In genomic region chr10:22151056-22151862, GRCm38 (mm10) we compare ENCODE assay signal across 10 mouse cellular contexts. TPM values are rescaled to one million over a fixed set of nuclear protein-coding genes. Genes with fewer than 3 reads are reported as not detected.
DNase-seq lines count a peak whose midpoint lies in the region; ATAC-seq and TF ChIP-seq lines count a peak whose summit lies in the region.
"Not testable (repeated sequence)": the region's sequence is repeated elsewhere in the genome, so short reads cannot be mapped to it uniquely, and the experiment has no call there.
"Had no signal": no experiment of that assay in that cellular context is flagged by ENCODE, and none has a peak within 500 bp of the region (broad histone marks: within the 10 kb centered on the region; RNA-seq: fewer than 3 reads in every experiment).

No protein-coding gene starts in this region.

- H3K4me2 ChIP-seq in forebrain, embryonic 11.5 days (ENCODE audit: low read depth, low read length, severe bottlenecking): peak overlapping the region; percentile 36; the same call in 1 of the 2 replicates
- H3K4me2 ChIP-seq in heart, embryonic 14.5 days (ENCODE audit: low read length): peak overlapping the region; percentile 95
- not testable (repeated sequence) for H3K4me2 ChIP-seq in intestine, embryonic 16.5 days (ENCODE audit: low read depth, low read length)
- peak overlapping the region; percentile 34 for H3K4me2 ChIP-seq in limb, embryonic 14.5 days (replicated peaks; ENCODE audit: low read depth, low read length, severe bottlenecking)

- TF ChIP-seq CTCF in bone marrow macrophage, adult 2 months (IDR thresholded peaks at IDR 0.05; ENCODE audit: low read depth, low read length): not testable (repeated sequence)

- peaks cover 33% of the 10 kb centered on the region for H3K27me3 ChIP-seq in forebrain, embryonic 11.5 days (ENCODE audit: control insufficient read depth, insufficient read depth, low read length)
- H3K27me3 ChIP-seq in heart, embryonic 14.5 days (ENCODE audit: control insufficient read depth, insufficient read depth, low read length): peaks cover 26% of the 10 kb centered on the region
- peaks cover 27% of the 10 kb centered on the region for H3K27me3 ChIP-seq in intestine, embryonic 16.5 days (replicated peaks; ENCODE audit: control insufficient read depth, insufficient read depth, low read length)
- H3K27me3 ChIP-seq in limb, embryonic 14.5 days (ENCODE audit: control insufficient read depth, insufficient read depth, low read length): peaks cover 34% of the 10 kb centered on the region
- peaks cover 72% of the 10 kb centered on the region for H3K27me3 ChIP-seq in midbrain, embryonic 10.5 days (ENCODE audit: low read depth, poor library complexity, severe bottlenecking)

- peak overlapping the region; percentile 99 for H3K4me3 ChIP-seq in bone marrow macrophage, adult 2 months (ENCODE audit: insufficient read depth, low read length)
- H3K4me3 ChIP-seq in forebrain, embryonic 11.5 days (ENCODE audit: low read depth, low read length): not testable (repeated sequence)
- H3K4me3 ChIP-seq in heart, embryonic 14.5 days (ENCODE audit: control insufficient read depth in 1 of 2, insufficient read depth in 1 of 2, low read depth in 1 of 2, low read length in 2 of 2): peak overlapping the region; percentile 18 to 76; a peak in 3 of 4 replicates
- 0 out of 2 replicates have a peak overlapping the region, but pooled peaks have one; percentile 7 for H3K4me3 ChIP-seq in intestine, embryonic 16.5 days (ENCODE audit: low read length)
- peak overlapping the region; percentile 21 for H3K4me3 ChIP-seq in limb, embryonic 14.5 days (replicated peaks; ENCODE audit: low read length)
- peak overlapping the region; percentile 77 for H3K4me3 ChIP-seq in midbrain, embryonic 10.5 days

- H3K36me3 ChIP-seq in forebrain, embryonic 11.5 days (ENCODE audit: control insufficient read depth, insufficient read depth, low read length); heart, embryonic 14.5 days (ENCODE audit: control insufficient read depth, insufficient read depth, low read length); intestine, embryonic 16.5 days (ENCODE audit: control insufficient read depth, insufficient read depth, low read length); limb, embryonic 14.5 days (ENCODE audit: control insufficient read depth, insufficient read depth, low read length); midbrain, embryonic 10.5 days: not testable (repeated sequence)

- not testable (repeated sequence) for H3K4me1 ChIP-seq in bone marrow macrophage, adult 2 months (ENCODE audit: control insufficient read depth, insufficient read depth, low read length); forebrain, embryonic 11.5 days (replicated peaks; ENCODE audit: control insufficient read depth, insufficient read depth, low read length); heart, embryonic 14.5 days (ENCODE audit: control insufficient read depth in 2 of 2, insufficient read depth in 2 of 2, low read length in 2 of 2); limb, embryonic 14.5 days (ENCODE audit: control insufficient read depth, insufficient read depth, low read length)
- H3K4me1 ChIP-seq in intestine, embryonic 16.5 days (ENCODE audit: control insufficient read depth, insufficient read depth, low read length): peaks cover 12% of the 10 kb centered on the region
- peaks cover 29% of the 10 kb centered on the region for H3K4me1 ChIP-seq in midbrain, embryonic 10.5 days

- not testable (repeated sequence) for H3K27ac ChIP-seq in bone marrow macrophage, adult 2 months (ENCODE audit: insufficient read depth, low read depth, low read length); forebrain, embryonic 11.5 days (ENCODE audit: low read depth, low read length); heart, embryonic 14.5 days (replicated peaks in 1 of 2; ENCODE audit: control insufficient read depth in 1 of 2, insufficient read depth in 1 of 2, low read depth in 2 of 2, low read length in 2 of 2); intestine, embryonic 16.5 days (ENCODE audit: low read length); limb, embryonic 14.5 days (replicated peaks; ENCODE audit: low read depth, low read length)
- H3K27ac ChIP-seq in midbrain, embryonic 10.5 days (replicated peaks): 0 out of 2 replicates have a peak overlapping the region, but pooled peaks have one; percentile 17

- H3K9ac ChIP-seq in forebrain, embryonic 11.5 days (ENCODE audit: low read length); heart, embryonic 14.5 days (ENCODE audit: low read length); intestine, embryonic 16.5 days (ENCODE audit: low read depth, low read length): not testable (repeated sequence)
- H3K9ac ChIP-seq in limb, embryonic 14.5 days (ENCODE audit: low read depth, low read length, severe bottlenecking): 0 out of 2 replicates have a peak overlapping the region, but pooled peaks have one; percentile 16

- ATAC-seq in forebrain, embryonic 11.5 days (replicated peaks; ENCODE audit: low FRiP score); heart, embryonic 14.5 days (ENCODE audit: insufficient number of reproducible peaks, insufficient read depth, low FRiP score, low read depth); intestine, embryonic 16.5 days; limb, embryonic 14.5 days (ENCODE audit: low FRiP score, low read depth): not testable (repeated sequence)

- not testable (repeated sequence) for H3K9me3 ChIP-seq in forebrain, embryonic 11.5 days (ENCODE audit: control insufficient read depth, low read length); heart, embryonic 14.5 days (ENCODE audit: control insufficient read depth, low read length); intestine, embryonic 16.5 days (ENCODE audit: control insufficient read depth, low read length); limb, embryonic 14.5 days (ENCODE audit: control insufficient read depth, low read length); midbrain, embryonic 10.5 days (replicated peaks)

- under 1% methylated on average over 54 of the region's 55 CpGs for WGBS in forebrain, embryonic 11.5 days
- under 1% methylated on average over 54 of the region's 55 CpGs for WGBS in heart, embryonic 14.5 days
- WGBS in intestine, embryonic 16.5 days: under 1% methylated on average over 53 of the region's 55 CpGs
- WGBS in limb, embryonic 14.5 days: 1% methylated on average over 52 of the region's 55 CpGs
- WGBS in midbrain, embryonic 10.5 days: under 1% methylated on average over 55 of the region's 55 CpGs

- TF ChIP-seq POLR2A in bone marrow macrophage, adult 2 months (IDR thresholded peaks at IDR 0.05; ENCODE audit: borderline replicate concordance, low read depth, low read length); limb, embryonic 14.5 days (IDR thresholded peaks at IDR 0.05; ENCODE audit: borderline replicate concordance, extremely low read depth, insufficient read depth, insufficient read length): not testable (repeated sequence)

- peak; percentile 67 for DNase-seq in forebrain, embryonic 11.5 days (ENCODE audit: low spot score)
- not testable (repeated sequence) for DNase-seq in limb, embryonic 14.5 days (ENCODE audit: low spot score)
- peak; percentile 44 for DNase-seq in midbrain, embryonic 10.5 days (ENCODE audit: low spot score)
- DNase-seq in ovary, postnatal 36 days (ENCODE audit: low spot score): peak; percentile 30
- DNase-seq in thymus, postnatal 4 days: peak; percentile 47

RNA-seq across cellular contexts. Expression of gene E030030I06Rik, which starts 2.2 kb away (rescaled TPM):
- polyA plus RNA-seq in bone marrow macrophage, adult 2 months (2012; ENCODE audit: insufficient read depth, insufficient read length, missing spikeins): 4.0 and 7.5 TPM in 2 replicates
- polyA plus RNA-seq in forebrain, embryonic 11.5 days (2014; fragmentation: Nextera tagmentation; extraction: Ambion mirVana): 18.8 and 22.3 TPM in 2 replicates
- polyA plus RNA-seq in heart, embryonic 14.5 days (2014; fragmentation: Nextera tagmentation; extraction: Ambion mirVana): 12.9 and 20.7 TPM in 2 replicates
- 28.0 and 30.0 TPM in 2 replicates for polyA plus RNA-seq in intestine, embryonic 16.5 days (2015; fragmentation: Nextera tagmentation; extraction: Ambion mirVana)
- 10.6 and 12.3 TPM in 2 replicates for polyA plus RNA-seq in limb, embryonic 14.5 days (2012; rRNA removed)
- polyA plus RNA-seq in limb, embryonic 14.5 days (2014; fragmentation: Nextera tagmentation; extraction: Ambion mirVana): 16.7 and 23.1 TPM in 2 replicates
- 25.1 and 37.3 TPM in 2 replicates for polyA plus RNA-seq in midbrain, embryonic 10.5 days (2016; fragmentation: Nextera tagmentation; extraction: Ambion mirVana)

RNA-seq across cellular contexts. Expression of gene Raet1e, which starts 7.1 kb away (rescaled TPM):
- polyA plus RNA-seq in bone marrow macrophage, adult 2 months (2012; ENCODE audit: insufficient read depth, insufficient read length, missing spikeins): 6.0 and 6.3 TPM in 2 replicates
- polyA plus RNA-seq in forebrain, embryonic 11.5 days (2014; fragmentation: Nextera tagmentation; extraction: Ambion mirVana): 9.0 and 9.1 TPM in 2 replicates
- polyA plus RNA-seq in heart, embryonic 14.5 days (2014; fragmentation: Nextera tagmentation; extraction: Ambion mirVana): 1.6 and 2.7 TPM in 2 replicates
- polyA plus RNA-seq in intestine, embryonic 16.5 days (2015; fragmentation: Nextera tagmentation; extraction: Ambion mirVana): 3.9 and 4.1 TPM in 2 replicates
- 5.5 and 6.2 TPM in 2 replicates for polyA plus RNA-seq in limb, embryonic 14.5 days (2012; rRNA removed)
- polyA plus RNA-seq in limb, embryonic 14.5 days (2014; fragmentation: Nextera tagmentation; extraction: Ambion mirVana): 7.3 and 8.5 TPM in 2 replicates
- 18.3 and 21.8 TPM in 2 replicates for polyA plus RNA-seq in midbrain, embryonic 10.5 days (2016; fragmentation: Nextera tagmentation; extraction: Ambion mirVana)

RNA-seq across cellular contexts. Expression of gene H60b, which starts 7.1 kb away (rescaled TPM):
- polyA plus RNA-seq in bone marrow macrophage, adult 2 months (2012; ENCODE audit: insufficient read depth, insufficient read length, missing spikeins): not detected in 2 replicates
- 0.17 and 0.44 TPM in 2 replicates for polyA plus RNA-seq in forebrain, embryonic 11.5 days (2014; fragmentation: Nextera tagmentation; extraction: Ambion mirVana)
- polyA plus RNA-seq in heart, embryonic 14.5 days (2014; fragmentation: Nextera tagmentation; extraction: Ambion mirVana): 0.19 and 0.75 TPM in 2 replicates
- polyA plus RNA-seq in intestine, embryonic 16.5 days (2015; fragmentation: Nextera tagmentation; extraction: Ambion mirVana): 0.29 and 0.31 TPM in 2 replicates
- 0.85 and 1.3 TPM in 2 replicates for polyA plus RNA-seq in limb, embryonic 14.5 days (2012; rRNA removed)
- polyA plus RNA-seq in limb, embryonic 14.5 days (2014; fragmentation: Nextera tagmentation; extraction: Ambion mirVana): 0.68 and 1.2 TPM in 2 replicates
- polyA plus RNA-seq in midbrain, embryonic 10.5 days (2016; fragmentation: Nextera tagmentation; extraction: Ambion mirVana): 1.3 and 1.5 TPM in 2 replicates
- polyA plus RNA-seq: large intestine, adult 2 months; thymus, adult 2 months had no signal
